Mouse (Mus musculus) heart, embryonic 12.5 days (tissue): Measurements from ENCODE around the gene Cep63. TPM values are rescaled to one million over a fixed set of nuclear protein-coding genes. Genes with fewer than 3 reads are reported as not detected.

Experiments used
- ATAC-seq: fragments of 200-750 bp; cut with Nextera tagmentation; 2 replicates; pipeline ENCODE4 v1.8.0; 2017; ENCODE audit warnings: moderate TSS enrichment, moderate library complexity; ENCODE audit not compliant: insufficient number of reproducible peaks, low FRiP score
- H3K27ac ChIP-seq: fragments of 300-500 bp; sonication (generic); 2 replicates; pipeline ENCODE4 v1.5.1; 2016; ENCODE audit warnings: mild to moderate bottlenecking, moderate library complexity; ENCODE audit not compliant: poor library complexity, severe bottlenecking
- H3K27me3 ChIP-seq: fragments of 300-500 bp; sonication (generic); replicated peaks from 2 replicates; pipeline ENCODE4 v1.6.1; 2016; ENCODE audit warnings: mild to moderate bottlenecking, moderate library complexity
- H3K36me3 ChIP-seq: fragments of 300-500 bp; sonication (generic); 2 replicates; pipeline ENCODE4 v1.6.1; 2016; ENCODE audit warnings: mild to moderate bottlenecking, moderate library complexity
- H3K4me1 ChIP-seq: fragments of 300-500 bp; sonication (generic); replicated peaks from 2 replicates; pipeline ENCODE4 v1.6.1; 2016; ENCODE audit warnings: mild to moderate bottlenecking
- H3K4me2 ChIP-seq: fragments of 300-500 bp; sonication (generic); 2 replicates; pipeline ENCODE4 v1.6.1; 2016; ENCODE audit warnings: mild to moderate bottlenecking, moderate library complexity
- H3K4me3 ChIP-seq: fragments of 300-500 bp; sonication (generic); 2 replicates; pipeline ENCODE4 v1.5.1; 2016; ENCODE audit warnings: mild to moderate bottlenecking
- H3K9ac ChIP-seq: fragments of 300-500 bp; sonication (generic); 2 replicates; pipeline ENCODE4 v1.6.1; 2016; ENCODE audit warnings: mild to moderate bottlenecking, moderate library complexity
- H3K9me3 ChIP-seq: fragments of 300-500 bp; sonication (generic); replicated peaks from 2 replicates; pipeline ENCODE4 v1.6.1; 2016; ENCODE audit warnings: mild to moderate bottlenecking, moderate library complexity
- WGBS: fragments of 180-500 bp; shearing (Covaris S2); methylation state at CpG from one replicate; pipeline ENCODE4 v1.1.7; 2016; 5-methylcytosine and 5-hydroxymethylcytosine counted together
- polyA plus RNA-seq: library from polyadenylated mRNA; unstranded; fragments of >200 nt; fragmentation: Nextera tagmentation; extraction: Ambion mirVana; gene quantifications from 2 replicates; pipeline ENCODE4 v1.2.1, GENCODE M21; 2016

The Cep63 gene
- polyA plus RNA-seq, 1 experiment from 2014 or later, result 44.2 TPM

DNA sequence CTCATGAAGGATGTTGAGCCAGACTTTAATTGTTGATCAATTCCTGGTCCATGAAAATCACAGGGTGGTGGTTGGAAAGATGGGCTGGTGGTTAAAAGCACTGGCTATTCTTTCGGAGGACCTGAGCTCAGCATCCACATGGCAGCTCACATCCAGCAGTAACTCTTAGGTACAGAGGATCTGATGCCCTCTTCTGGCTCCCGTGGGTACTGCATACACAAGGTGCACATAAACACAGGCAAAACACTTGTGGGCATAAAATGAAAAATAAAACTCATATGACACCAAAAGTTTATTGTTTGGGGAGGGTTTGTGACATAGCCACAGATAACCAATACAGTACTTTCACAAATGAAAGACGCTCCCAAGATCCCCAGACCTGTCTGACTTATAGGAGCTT lies 67.9 kb downstream of the Cep63 start:
- H3K27me3 ChIP-seq, result no peaks in the 10 kb centered on the region
- H3K4me2 ChIP-seq, result no peak overlapping the region
- peaks cover 7% of the 10 kb centered on the region; the same call in 1 of the 2 replicates for H3K9me3 ChIP-seq
- no peaks in the 10 kb centered on the region for H3K4me1 ChIP-seq
- no peak overlapping the region for H3K4me3 ChIP-seq
- WGBS, result 80% methylated on average over 3 of the region's 3 CpGs
- H3K36me3 ChIP-seq, result no peaks in the 10 kb centered on the region
- H3K27ac ChIP-seq, result no peak overlapping the region
- H3K9ac ChIP-seq, result no peak overlapping the region
- no peak for ATAC-seq

DNA sequence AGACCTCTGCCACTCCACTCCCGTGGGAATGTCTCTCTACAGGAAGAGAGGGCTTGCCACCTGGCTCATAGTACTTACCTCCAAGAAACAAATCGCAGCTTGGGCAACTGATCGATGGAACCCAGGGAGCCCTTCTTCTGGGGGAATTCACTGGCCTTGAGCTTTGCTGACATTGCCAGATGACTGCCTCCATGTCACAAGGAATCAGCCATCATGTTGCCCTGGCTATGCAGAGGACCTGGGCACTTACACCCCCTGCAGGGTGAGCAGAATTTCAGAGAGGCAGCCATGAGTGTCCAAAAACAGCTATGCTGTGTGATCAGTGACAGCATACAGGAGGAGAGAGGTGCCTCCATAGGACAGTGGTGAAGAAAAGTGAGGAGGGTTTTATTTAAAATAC lies 72.6 kb downstream of the Cep63 start:
- no peak for ATAC-seq
- no peak overlapping the region for H3K4me2 ChIP-seq
- peaks cover 6% of the 10 kb centered on the region; the same call in 1 of the 2 replicates for H3K9me3 ChIP-seq
- H3K4me1 ChIP-seq, result peaks cover 4% of the 10 kb centered on the region; the same call in 1 of the 2 replicates
- 83% methylated on average over 3 of the region's 3 CpGs for WGBS
- no peak overlapping the region for H3K9ac ChIP-seq
- no peak overlapping the region for H3K27ac ChIP-seq
- no peak overlapping the region for H3K4me3 ChIP-seq
- no peaks in the 10 kb centered on the region for H3K27me3 ChIP-seq
- H3K36me3 ChIP-seq, result no peaks in the 10 kb centered on the region

DNA sequence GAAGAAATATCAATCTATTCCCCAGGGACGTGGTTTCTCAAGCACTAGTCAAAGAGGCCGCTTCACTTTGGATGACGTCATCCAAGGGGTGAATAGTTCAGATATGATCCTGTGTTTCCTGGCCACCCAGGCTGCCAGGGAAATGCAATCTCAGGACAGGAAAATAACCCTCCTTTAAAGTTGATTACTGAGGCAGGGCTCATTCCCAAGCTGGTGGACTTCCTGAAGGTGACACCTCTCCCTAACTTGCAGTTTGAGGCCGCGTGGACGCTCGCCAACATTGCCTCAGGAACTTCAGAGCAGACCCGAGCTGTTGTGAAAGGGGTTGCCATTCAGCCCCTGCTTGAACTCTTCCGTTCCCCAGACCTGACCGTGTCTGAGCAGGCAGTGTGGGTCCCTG lies 74.6 kb downstream of the Cep63 start:
- WGBS, result 38% methylated on average over 10 of the region's 10 CpGs
- Histone ChIP-seq H3K9ac (no peak overlapping the region), H3K4me2 (no peak overlapping the region), H3K9me3 (no peaks in the 10 kb centered on the region), H3K27ac (no peak overlapping the region), H3K4me1 (peaks cover 4% of the 10 kb centered on the region; the same call in 1 of the 2 replicates), H3K4me3 (no peak overlapping the region), H3K27me3 (peaks cover 18% of the 10 kb centered on the region), H3K36me3 (no peaks in the 10 kb centered on the region)
- ATAC-seq, result no peak

DNA sequence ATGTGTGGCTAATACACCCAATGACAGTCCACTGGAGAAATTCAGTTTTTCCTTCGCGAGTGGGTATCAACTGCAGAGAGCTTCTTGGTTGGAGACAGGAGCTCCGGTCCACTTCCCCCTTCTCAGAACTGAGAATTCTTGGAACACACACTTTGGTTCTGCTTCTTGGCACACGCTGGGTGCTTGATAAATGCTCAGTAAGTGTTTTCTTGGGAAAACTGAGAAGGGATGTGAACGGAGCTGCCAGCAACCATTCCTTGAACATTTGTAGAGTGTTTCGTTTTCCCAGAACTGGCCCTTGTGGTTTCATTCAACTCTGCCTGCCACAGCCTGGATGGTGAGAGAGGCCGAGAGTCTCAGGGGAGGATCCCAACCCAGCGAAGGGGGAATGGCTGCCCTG lies 77.1 kb downstream of the Cep63 start:
- Histone ChIP-seq H3K4me3 (no peak overlapping the region), H3K27me3 (peaks cover 34% of the 10 kb centered on the region), H3K36me3 (no peaks in the 10 kb centered on the region), H3K9ac (no peak overlapping the region), H3K27ac (no peak overlapping the region), H3K4me1 (peaks cover 11% of the 10 kb centered on the region), H3K4me2 (no peak overlapping the region), H3K9me3 (no peaks in the 10 kb centered on the region)
- ATAC-seq, result no peak
- 76% methylated on average over 8 of the region's 8 CpGs for WGBS

DNA sequence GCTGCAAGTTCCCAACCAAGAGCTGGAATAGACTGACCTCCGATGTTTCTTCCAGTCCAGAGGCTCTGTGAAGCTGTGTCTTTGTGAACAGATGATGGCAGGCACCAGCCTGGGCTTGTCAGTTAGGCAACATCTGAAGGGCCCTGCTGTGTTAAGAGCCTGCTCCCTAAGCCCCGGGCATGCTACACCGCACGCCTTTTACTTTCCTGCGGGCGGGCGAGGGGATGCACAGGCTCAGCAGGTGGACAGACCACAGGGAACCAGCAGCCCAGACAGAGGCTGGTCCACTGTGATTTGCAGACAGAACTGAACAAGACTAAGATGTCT lies 79.3 kb downstream of the Cep63 start:
- H3K9ac ChIP-seq, result no peak overlapping the region
- no peak for ATAC-seq
- no peaks in the 10 kb centered on the region for H3K9me3 ChIP-seq
- peaks cover 21% of the 10 kb centered on the region for H3K4me1 ChIP-seq
- no peaks in the 10 kb centered on the region for H3K36me3 ChIP-seq
- H3K4me3 ChIP-seq, result no peak overlapping the region
- peaks cover 56% of the 10 kb centered on the region for H3K27me3 ChIP-seq
- H3K27ac ChIP-seq, result no peak overlapping the region
- WGBS, result 72% methylated on average over 7 of the region's 7 CpGs
- H3K4me2 ChIP-seq, result no peak overlapping the region

DNA sequence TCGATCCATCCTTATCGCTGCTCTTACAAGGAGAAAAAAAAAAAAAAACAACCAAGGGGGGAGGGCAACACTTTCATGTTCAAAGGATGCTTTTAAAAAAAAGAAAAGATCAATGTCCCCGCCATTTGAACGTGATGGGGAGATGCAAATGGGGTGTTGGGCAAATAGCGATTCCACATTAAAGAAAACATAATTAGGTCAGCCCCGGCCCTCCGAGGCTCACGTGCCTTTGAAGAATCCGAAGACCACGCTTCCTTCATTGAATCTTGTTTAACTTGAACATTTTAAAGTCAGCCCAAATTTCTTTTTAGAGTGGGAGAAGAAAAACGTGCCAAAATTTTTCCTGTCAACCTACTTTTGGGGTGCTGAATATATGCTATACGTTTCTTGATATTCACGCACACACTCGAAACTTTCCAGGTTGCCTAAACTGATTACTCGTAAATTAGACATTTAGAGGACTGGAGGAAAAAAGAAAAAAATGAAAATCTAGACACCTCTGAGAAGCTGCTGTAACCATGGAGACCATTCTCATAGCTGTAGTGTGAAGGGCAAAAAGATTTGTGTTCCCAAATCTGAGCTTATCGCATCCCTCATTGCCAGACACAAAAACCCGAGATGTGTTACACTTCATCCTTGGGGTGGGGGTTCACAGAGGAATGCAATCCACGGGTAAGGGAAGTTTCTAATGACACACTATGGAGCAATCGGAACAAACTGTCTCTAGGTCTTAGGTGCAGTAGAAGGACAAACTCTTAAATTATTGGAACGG lies 79.9 kb downstream of the Cep63 start:
- no peak overlapping the region for H3K9ac ChIP-seq
- H3K9me3 ChIP-seq, result no peaks in the 10 kb centered on the region
- H3K36me3 ChIP-seq, result no peaks in the 10 kb centered on the region
- no peak overlapping the region for H3K4me3 ChIP-seq
- no peak overlapping the region for H3K4me2 ChIP-seq
- WGBS, result 74% methylated on average over 20 of the region's 20 CpGs
- no peak for ATAC-seq
- peaks cover 59% of the 10 kb centered on the region for H3K27me3 ChIP-seq
- no peak overlapping the region for H3K27ac ChIP-seq
- peaks cover 17% of the 10 kb centered on the region for H3K4me1 ChIP-seq

DNA sequence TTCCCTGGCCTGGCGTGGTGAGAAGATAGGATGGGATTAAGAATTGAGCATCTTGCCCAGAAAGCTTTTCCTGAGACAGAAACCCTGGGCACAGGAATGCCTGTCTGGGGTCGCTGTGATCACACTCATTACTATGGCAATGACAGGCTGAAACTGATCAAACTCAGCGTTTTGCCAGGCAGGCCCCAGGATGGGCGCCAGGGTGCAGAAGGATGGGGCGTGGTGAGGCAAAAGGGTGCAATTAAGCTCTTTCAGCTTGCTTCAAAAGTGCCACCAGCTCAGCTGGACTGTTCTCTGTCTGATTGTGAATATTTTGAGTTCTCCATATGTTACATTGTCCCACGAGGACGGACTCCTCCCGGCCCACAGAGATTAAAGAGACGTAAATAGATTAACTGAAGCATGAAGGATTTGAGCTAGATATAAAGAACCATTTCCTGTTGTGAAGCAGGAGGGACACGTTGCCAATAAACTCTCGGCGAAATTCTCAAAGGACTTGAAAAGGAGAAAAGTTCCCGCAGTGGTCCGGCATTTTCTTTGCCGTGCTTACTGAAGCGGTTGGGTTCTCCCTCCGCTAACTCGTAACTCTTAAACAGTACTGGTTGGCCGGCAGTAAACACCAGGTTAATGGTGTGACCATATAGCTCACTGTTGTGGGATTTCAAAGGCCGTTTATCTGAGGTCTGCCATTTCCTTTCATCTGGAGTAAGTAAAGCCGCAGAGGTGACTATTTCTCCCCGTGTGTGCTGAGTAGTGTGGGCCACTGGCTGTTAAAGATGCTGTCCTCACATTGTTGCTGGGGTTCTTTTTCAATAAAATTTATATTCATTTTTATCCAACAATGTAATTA lies 80.7 kb downstream of the Cep63 start:
- Histone ChIP-seq H3K9me3 (no peaks in the 10 kb centered on the region), H3K36me3 (no peaks in the 10 kb centered on the region), H3K4me2 (peak overlapping the region; percentile 73), H3K27me3 (peaks cover 60% of the 10 kb centered on the region), H3K9ac (no peak overlapping the region), H3K27ac (no peak overlapping the region), H3K4me3 (no peak overlapping the region), H3K4me1 (peaks cover 17% of the 10 kb centered on the region)
- WGBS, result 44% methylated on average over 22 of the region's 22 CpGs
- ATAC-seq, result no peak

DNA sequence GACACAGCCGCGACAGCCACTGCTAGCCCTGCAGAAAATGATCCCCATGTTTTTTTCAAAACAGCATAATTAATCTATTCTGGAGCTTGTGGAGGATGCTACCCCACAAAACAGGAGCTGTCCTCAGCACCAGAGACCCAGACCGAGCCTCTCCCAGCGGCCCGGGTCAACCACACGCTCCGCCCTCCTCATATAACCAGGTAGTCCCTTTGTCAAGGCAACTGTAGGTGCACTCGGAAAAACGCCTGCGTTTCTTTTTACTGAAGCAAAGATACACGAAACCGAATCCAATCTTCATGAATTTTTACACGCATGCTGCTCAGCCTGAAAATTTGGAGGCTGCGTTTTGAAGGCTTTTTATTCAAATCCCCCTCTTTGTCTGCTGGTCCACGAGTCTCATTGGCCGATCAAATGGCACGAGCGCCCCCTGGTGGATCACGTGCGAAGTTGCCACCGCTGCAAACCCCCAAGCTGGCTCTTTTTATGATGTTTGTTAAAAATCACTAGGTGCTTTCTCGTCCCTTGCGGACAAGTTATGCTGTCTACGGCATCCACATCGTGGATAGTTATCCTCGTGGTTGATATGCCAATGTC lies 81.5 kb downstream of the Cep63 start:
- peaks cover 66% of the 10 kb centered on the region for H3K27me3 ChIP-seq
- ATAC-seq, result peak; percentile 58; the same call in 1 of the 2 replicates
- H3K4me1 ChIP-seq, result peaks cover 17% of the 10 kb centered on the region
- H3K9ac ChIP-seq, result peak overlapping the region; percentile 46; the same call in 1 of the 2 replicates
- no peak overlapping the region for H3K27ac ChIP-seq
- no peaks in the 10 kb centered on the region for H3K36me3 ChIP-seq
- H3K4me3 ChIP-seq, result peak overlapping the region; percentile 33
- no peaks in the 10 kb centered on the region for H3K9me3 ChIP-seq
- 2% methylated on average over 26 of the region's 26 CpGs for WGBS
- peak overlapping the region; percentile 73 for H3K4me2 ChIP-seq

DNA sequence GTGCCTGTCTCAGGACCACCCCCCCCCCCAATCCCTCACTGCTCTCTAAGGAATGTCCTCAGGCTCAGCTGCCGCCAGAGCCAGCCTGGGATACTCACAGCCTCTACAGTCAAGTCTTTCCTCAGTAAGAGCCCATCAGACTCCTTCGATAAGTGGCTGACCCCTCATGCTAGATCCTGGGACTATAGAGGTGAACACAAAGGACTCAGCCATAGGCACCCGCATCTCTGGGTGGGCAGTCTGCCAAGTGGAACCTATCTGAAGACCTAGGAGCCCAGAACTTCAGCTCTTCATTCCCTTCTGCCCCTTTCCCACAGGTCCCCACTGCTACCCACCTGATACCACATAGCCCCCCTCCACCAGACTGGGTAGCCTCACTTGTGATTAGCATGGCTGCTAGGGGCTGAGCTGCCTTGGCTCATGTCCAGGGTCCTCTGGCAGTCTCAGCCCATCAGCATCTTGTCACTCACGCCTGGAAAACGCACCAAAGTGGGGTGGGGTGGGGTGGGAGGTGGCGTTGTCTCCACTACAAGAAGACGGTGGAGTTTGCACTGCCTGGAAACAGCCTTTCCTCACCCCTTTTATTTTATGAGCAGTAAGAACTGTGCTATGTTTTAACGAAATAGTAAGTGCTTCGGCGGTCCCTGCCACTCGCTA lies 82.1 kb downstream of the Cep63 start:
- Histone ChIP-seq H3K36me3 (no peaks in the 10 kb centered on the region), H3K4me2 (peak overlapping the region; percentile 73), H3K27ac (no peak overlapping the region), H3K9me3 (no peaks in the 10 kb centered on the region), H3K27me3 (peaks cover 71% of the 10 kb centered on the region), H3K9ac (0 out of 2 replicates have a peak overlapping the region, but pooled peaks have one; percentile 46), H3K4me3 (peak overlapping the region; percentile 33), H3K4me1 (peaks cover 17% of the 10 kb centered on the region)
- peak; percentile 71 for ATAC-seq
- 15% methylated on average over 11 of the region's 11 CpGs for WGBS

DNA sequence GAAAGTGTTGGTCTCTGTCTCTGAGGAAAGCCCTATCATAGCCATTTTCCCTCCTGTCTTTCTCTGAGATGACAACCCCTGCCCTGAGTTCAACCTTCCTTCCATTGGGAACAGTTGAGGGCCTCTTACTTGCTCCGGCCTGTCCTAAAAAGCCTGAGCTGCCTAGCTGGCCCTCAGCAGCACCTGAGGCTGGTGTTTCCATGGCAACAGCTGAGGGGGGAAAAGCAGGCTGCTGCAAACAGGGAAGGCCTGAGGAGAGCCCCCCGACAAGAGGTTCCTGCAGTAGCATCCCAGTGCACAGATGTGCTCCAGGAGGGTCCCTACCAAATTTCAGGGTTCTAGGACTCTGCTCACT lies 82.6 kb downstream of the Cep63 start:
- WGBS, result 72% methylated on average over 2 of the region's 2 CpGs
- Histone ChIP-seq H3K9ac (no peak overlapping the region), H3K4me3 (no peak overlapping the region), H3K27me3 (peaks cover 74% of the 10 kb centered on the region), H3K27ac (no peak overlapping the region), H3K36me3 (no peaks in the 10 kb centered on the region), H3K9me3 (no peaks in the 10 kb centered on the region), H3K4me2 (peak overlapping the region; percentile 73; the same call in 1 of the 2 replicates), H3K4me1 (peaks cover 17% of the 10 kb centered on the region)
- ATAC-seq, result no peak

DNA sequence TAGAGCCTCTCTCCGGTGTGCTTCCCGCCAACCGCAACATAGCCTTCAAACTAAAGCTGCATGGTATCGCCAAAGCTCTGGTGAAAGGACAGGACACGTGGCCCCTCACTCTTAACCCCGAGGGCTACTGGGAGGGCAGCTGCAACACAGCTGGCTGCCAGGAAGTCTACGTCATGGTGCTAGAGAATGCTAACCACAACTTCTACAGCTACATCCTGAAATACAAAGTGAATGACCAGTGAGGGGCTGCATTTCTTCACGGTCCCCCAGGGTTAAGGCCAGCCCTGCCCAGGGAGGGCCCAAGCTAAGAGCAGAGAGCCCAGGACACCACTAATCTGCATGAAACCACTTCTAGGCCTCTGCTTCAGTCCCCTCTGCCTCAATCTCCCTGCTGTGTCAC lies 83.8 kb downstream of the Cep63 start:
- WGBS, result 67% methylated on average over 8 of the region's 8 CpGs

More for the DNA sequence above, 83.8 kb downstream of the Cep63 start:
- no peak for ATAC-seq
- peaks cover 69% of the 10 kb centered on the region for H3K27me3 ChIP-seq
- H3K27ac ChIP-seq, result no peak overlapping the region
- H3K4me1 ChIP-seq, result peaks cover 17% of the 10 kb centered on the region
- no peak overlapping the region for H3K9ac ChIP-seq
- no peaks in the 10 kb centered on the region for H3K36me3 ChIP-seq
- no peaks in the 10 kb centered on the region for H3K9me3 ChIP-seq
- no peak overlapping the region for H3K4me3 ChIP-seq
- no peak overlapping the region for H3K4me2 ChIP-seq
